Mouse (Mus musculus) kidney, postnatal 4 days (tissue): ENCODE measurements at regions not wholly inside any gene's neighbourhood (a gene's known extent, or its start where the extent isn't known, plus 50 kb on each side); places are given as distances from the start of the nearest gene placed in this dataset.
A peak's percentile ranks its signal among the peaks of the same experiment; 100 is the strongest.
"Not testable (repeated sequence)": the region's sequence is repeated elsewhere in the genome, so short reads cannot be mapped to it uniquely, and the experiment has no call there.

Source experiments
- DNase-seq, 2 experiments: peaks; one replicate each; pipeline ENCODE4 v3.0.0; 2021; ENCODE audit warnings: mixed read lengths in 2 of 2

- not testable (repeated sequence) for DNase-seq
These were observed 88.4 kb upstream of the Slc2a12 start for GRCm38 (mm10) chr10:22556401-22556800.

GRCm38 (mm10) chr10:22569250-22570010, 75.4 kb upstream of the Slc2a12 start:
- peak in 1 of 2 experiments; percentile 29 for DNase-seq

GRCm38 (mm10) chr10:22574048-22574447, 70.8 kb upstream of the Slc2a12 start:
- peak; percentile 47 to 60 for DNase-seq

GRCm38 (mm10) chr10:22579426-22579825, 65.4 kb upstream of the Slc2a12 start:
- peak; percentile 65 to 70 for DNase-seq

GRCm38 (mm10) chr10:22581300-22581699, 63.5 kb upstream of the Slc2a12 start:
- not testable (repeated sequence) for DNase-seq

- DNase-seq = not testable (repeated sequence)
These were observed 61.5 kb upstream of the Slc2a12 start for GRCm38 (mm10) chr10:22583306-22583705.

- not testable (repeated sequence) for DNase-seq
These were observed 56.2 kb upstream of the Slc2a12 start for GRCm38 (mm10) chr10:22588587-22588986.

GRCm38 (mm10) chr10:22591664-22592063, 53.1 kb upstream of the Slc2a12 start:
- not testable (repeated sequence) for DNase-seq

- DNase-seq = not testable (repeated sequence)
These were observed 52.6 kb upstream of the Slc2a12 start for GRCm38 (mm10) chr10:22592189-22592603.

GRCm38 (mm10) chr10:22592752-22593151, 52.1 kb upstream of the Slc2a12 start:
- not testable (repeated sequence) for DNase-seq
